Comparison of ENCODE assay signal across 19 mouse cellular contexts in the genomic region with DNA sequence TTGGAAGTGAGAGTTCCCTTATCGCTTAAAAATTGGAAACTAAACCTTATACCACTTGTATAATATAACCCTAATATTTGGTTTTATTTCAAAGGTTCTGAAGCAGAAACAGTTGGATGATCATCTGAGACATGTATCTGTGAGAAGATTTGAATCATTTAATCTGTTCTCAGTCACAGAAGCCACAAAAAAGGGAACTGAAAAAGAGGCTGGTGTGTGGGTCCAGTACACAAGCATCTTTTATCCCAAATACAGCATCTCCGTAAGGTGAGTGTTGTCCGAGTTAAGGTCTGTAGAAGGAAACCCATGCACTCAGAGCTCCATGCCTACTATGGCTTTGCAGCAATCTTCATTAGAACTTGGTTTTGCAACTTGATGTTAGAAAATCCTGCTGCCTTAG. TPM values are rescaled to one million over a fixed set of nuclear protein-coding genes. Genes with fewer than 3 reads are reported as not detected.
DNase-seq lines count a peak whose midpoint lies in the region.
"Had no signal": no experiment of that assay in that cellular context is flagged by ENCODE, and none has a peak within 500 bp of the region (broad histone marks: within the 10 kb centered on the region; RNA-seq: fewer than 3 reads in every experiment).

No protein-coding gene starts in this region.

- H3K9me3 ChIP-seq in hindbrain, embryonic 10.5 days = peaks cover 16% of the 10 kb centered on the region; the same call in 1 of the 2 replicates

- H3K36me3 ChIP-seq in splenic B cell, adult 2 months (ENCODE audit: control insufficient read depth, insufficient read depth, low read length, poor library complexity, severe bottlenecking) = no peaks in the 10 kb centered on the region
- H3K36me3 ChIP-seq in hindbrain, embryonic 10.5 days = peaks cover 40% of the 10 kb centered on the region

- H3K4me1 ChIP-seq in hindbrain, embryonic 10.5 days (replicated peaks) = peaks cover 4% of the 10 kb centered on the region

- H3K27ac ChIP-seq in hindbrain, embryonic 10.5 days = no peak overlapping the region
- H3K27ac ChIP-seq: embryonic facial prominence, embryonic 10.5 days; embryonic facial prominence, embryonic 12.5 days; forebrain, embryonic 13.5 days; forebrain, embryonic 15.5 days had no signal

- peak; percentile 53 for DNase-seq in A20 (ENCODE audit: low read depth, low spot score)
- DNase-seq in B cell, adult 2 months = peak; percentile 15 to 24
- DNase-seq in splenic B cell, adult 2 months (ENCODE audit: low read depth, low spot score) = peak; percentile 45
- no peak for DNase-seq in right cerebral cortex, postnatal 14 days
- no peak for DNase-seq in hindbrain, embryonic 10.5 days (ENCODE audit: low spot score)
- DNase-seq: adrenal gland, adult 8-10 months; adrenal gland, postnatal 14 days; adrenal gland, postnatal 36 days; cerebellum, adult 11-12 months; cerebellum, adult 2 months; cerebellum, adult 9-10 months; cerebellum, postnatal 10 days; cerebellum, postnatal 25 days; forebrain, postnatal 0 days had no signal

- H3K4me3 ChIP-seq in hindbrain, embryonic 10.5 days = no peak overlapping the region
- H3K4me3 ChIP-seq: embryonic facial prominence, embryonic 10.5 days; embryonic facial prominence, embryonic 12.5 days; forebrain, embryonic 13.5 days; forebrain, embryonic 15.5 days had no signal

- no peaks in the 10 kb centered on the region for H3K27me3 ChIP-seq in splenic B cell, adult 2 months (ENCODE audit: control insufficient read depth, insufficient read depth, low read length, poor library complexity, severe bottlenecking)
- peaks cover 7% of the 10 kb centered on the region; the same call in 1 of the 2 replicates for H3K27me3 ChIP-seq in hindbrain, embryonic 10.5 days (ENCODE audit: insufficient read depth, poor library complexity, severe bottlenecking)
- H3K27me3 ChIP-seq: embryonic facial prominence, embryonic 12.5 days; forebrain, embryonic 13.5 days; forebrain, embryonic 15.5 days; Patski had no signal

- 95% methylated on average over 3 of the region's 3 CpGs for WGBS in hindbrain, embryonic 10.5 days

RNA-seq across cellular contexts. Expression of a gene that starts 6.0 kb away (rescaled TPM):
- polyA plus RNA-seq in hindbrain, embryonic 10.5 days (2016; fragmentation: Nextera tagmentation; extraction: Ambion mirVana) = 13.6 and 14.1 TPM in 2 replicates

RNA-seq across cellular contexts. Expression of a gene that starts 6.4 kb away (rescaled TPM):
- polyA plus RNA-seq in hindbrain, embryonic 10.5 days (2016; fragmentation: Nextera tagmentation; extraction: Ambion mirVana) = 32.1 and 42.3 TPM in 2 replicates

Comparison
In these comparisons a context has a peak if more than half of its experiments do, and no peak if none do; other contexts are left out.
1. DNase-seq: peak in A20 (single experiment), B cell, adult 2 months (2 of 2) and splenic B cell, adult 2 months (single experiment); none in right cerebral cortex, postnatal 14 days (single experiment) and hindbrain, embryonic 10.5 days (single experiment).